Mouse (Mus musculus) brain, embryonic 14.5 days (tissue): ENCODE measurements at regions not wholly inside any gene's neighbourhood (a gene's known extent, or its start where the extent isn't known, plus 50 kb on each side); places are given as distances from the start of the nearest gene placed in this dataset.

Experiments
- CTCF ChIP-seq: fragments of 200-500 bp; IDR thresholded peaks from 2 replicates; pipeline ENCODE4 v1.5.1; 2012; ENCODE audit warnings: inconsistent platforms, mild to moderate bottlenecking, moderate library complexity, borderline replicate concordance; ENCODE audit not compliant: insufficient read depth, insufficient read length; ENCODE audit errors: extremely low read depth
- POLR2A ChIP-seq: fragments of 200-500 bp; IDR thresholded peaks from 2 replicates; pipeline ENCODE4 v1.6.1; 2012; ENCODE audit warnings: mild to moderate bottlenecking, inconsistent platforms, borderline replicate concordance; ENCODE audit not compliant: poor library complexity, insufficient read depth, insufficient read length, severe bottlenecking; ENCODE audit errors: extremely low read depth

DNA sequence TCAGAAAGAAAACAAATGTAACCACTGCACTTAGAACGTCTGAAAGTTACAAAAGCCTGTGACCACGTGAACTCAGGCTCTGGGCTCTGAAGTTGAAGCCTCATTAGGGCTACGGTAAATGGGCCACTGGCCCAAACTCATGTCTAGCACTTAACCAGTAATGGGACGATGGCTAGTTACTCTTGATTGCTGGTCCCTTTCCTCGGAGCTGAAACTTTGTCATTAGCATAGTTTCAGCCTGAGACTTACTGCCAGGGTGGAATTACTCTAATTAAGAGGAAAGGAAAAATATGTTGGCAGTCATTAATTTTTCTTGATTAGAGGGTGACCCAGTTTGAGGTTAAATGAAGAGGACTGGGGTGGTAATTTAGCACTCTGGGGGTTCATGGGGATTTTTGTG, 192.6 kb downstream of the Slc4a3 start:
- TF ChIP-seq CTCF: no peak
- TF ChIP-seq POLR2A: no peak
